Mouse (Mus musculus): ENCODE measurements around the gene Mrpl47.
"Not testable (repeated sequence)": the region's sequence is repeated elsewhere in the genome, so short reads cannot be mapped to it uniquely, and the experiment has no call there.

The Mrpl47 gene

DNA sequence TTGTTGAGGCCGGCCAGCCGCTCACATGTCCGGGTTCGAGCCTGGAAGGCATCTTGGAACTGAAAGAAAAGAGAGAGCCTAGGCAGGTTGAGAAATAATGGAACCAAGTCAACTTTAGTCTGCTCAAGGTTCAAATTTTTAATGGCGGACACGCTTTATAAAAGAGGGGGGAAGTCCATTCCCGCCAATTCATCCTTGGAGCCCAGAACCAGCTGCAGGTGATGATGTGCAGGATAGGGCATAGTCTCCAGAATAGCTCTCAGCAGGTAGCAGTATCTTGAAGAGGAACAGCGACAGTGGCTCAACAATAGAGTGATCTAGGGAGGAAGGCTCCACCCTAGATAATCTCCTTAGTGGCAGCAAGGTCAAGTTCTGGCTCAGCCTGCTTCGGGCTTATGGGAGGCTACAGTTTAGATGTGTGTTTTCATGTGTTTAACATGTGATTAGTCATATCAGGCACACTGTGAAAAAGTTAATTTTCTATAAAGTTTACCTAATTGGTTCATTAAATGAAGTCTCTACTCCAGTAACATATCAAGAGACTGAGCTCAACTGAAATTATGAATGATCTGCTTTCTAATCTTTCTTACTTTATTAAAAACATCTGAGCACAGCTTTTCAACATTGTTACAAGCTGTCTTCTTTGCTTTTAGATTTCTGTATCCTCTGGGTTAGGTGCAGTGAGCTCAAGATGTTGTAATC, 31.6 kb downstream of the Mrpl47 start, which contains the start of gene Actl6a:
Gene Actl6a (plus strand): TSS at position 652 of the 702 bp plus-strand sequence.
- not testable (repeated sequence) for DNase-seq

DNA sequence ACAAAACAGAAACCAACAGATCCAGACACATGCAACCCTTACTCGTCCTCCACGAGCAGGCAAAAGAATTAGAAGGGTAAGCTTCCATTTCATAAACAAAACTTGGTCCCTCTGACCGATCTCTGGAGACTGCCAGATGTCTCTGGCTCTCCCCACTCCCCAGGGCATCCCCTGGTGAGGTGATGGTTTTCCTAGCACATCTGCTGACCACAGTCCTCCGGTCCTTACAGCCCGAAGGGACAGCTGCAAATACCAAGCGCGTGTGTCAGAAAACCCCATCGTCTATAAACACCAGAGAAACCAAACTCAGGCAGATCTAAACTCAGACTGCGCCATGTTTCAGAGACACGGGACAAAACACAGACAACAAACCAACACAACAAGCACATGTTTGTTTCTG, 32.8 kb downstream of the Mrpl47 start:
- DNase-seq, result not testable (repeated sequence)

DNA sequence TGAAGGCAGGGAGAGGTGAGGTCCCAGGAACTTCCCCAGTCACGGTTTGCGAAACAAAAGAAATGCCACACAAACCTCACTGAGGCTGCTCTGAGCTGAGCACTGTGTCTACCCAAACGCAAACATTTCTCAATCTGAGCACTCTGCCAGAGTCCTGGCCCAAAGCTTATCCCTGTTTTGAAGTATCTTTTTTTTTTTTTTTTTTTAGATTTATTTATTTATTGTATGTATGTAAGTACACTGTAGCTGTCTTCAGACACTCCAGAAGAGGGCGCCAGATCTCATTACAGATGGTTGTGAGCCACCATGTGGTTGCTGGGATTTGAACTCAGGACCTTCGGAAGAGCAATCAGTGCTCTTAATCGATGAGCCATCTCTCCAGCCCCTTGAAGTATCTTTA, 33.4 kb downstream of the Mrpl47 start:
- DNase-seq, result not testable (repeated sequence)

DNA sequence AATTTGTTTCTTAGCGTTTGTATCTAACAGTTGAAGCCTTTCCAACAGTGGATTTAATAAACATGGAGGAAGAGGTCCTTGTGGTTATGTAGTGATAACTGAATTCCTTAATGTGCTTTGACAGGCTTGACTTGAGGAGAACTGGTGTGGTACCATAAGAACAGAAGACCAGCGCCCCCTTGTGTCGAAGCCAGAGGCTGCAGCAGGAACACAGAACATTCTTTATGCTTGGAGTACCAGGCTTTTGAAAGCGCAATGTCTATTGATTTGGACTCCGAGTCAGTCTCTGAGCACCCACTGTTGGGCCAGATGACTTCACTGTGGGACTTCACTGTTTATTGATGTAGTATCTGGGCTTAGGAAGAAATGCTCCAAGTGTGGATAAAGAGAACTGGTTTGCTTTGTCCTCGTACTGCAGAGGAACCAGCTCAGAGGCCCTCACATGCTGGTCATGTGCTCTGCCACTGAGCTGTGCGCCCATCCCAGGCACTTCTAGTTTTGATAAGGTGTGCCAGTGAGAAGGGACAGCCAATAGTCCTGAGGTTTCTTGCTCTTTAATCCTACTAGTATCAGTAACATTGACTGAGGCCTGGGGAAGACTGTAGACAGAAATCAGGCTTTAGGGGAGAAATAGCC, 39.1 kb downstream of the Mrpl47 start:
- DNase-seq, result peak; percentile 97

DNA sequence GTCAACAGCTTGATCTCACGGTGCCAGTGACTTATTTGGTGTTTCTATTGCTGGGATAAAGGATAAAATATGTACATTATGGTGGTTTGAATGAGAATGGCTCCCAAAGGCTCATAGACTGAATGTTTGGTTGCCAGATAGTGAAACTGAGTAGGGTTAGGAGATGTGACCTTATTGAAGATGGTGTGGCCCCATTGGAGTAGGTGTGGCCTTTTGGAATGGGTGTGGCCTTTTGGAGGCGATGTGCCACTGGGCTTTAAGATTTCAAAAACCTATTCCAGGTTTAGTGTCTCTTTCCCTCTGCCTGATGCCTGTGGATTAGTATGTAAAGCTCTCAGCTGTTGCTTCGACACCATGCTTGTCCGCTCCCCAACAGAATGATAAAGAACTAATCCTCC, 41.8 kb downstream of the Mrpl47 start:
- no peak for DNase-seq

DNA sequence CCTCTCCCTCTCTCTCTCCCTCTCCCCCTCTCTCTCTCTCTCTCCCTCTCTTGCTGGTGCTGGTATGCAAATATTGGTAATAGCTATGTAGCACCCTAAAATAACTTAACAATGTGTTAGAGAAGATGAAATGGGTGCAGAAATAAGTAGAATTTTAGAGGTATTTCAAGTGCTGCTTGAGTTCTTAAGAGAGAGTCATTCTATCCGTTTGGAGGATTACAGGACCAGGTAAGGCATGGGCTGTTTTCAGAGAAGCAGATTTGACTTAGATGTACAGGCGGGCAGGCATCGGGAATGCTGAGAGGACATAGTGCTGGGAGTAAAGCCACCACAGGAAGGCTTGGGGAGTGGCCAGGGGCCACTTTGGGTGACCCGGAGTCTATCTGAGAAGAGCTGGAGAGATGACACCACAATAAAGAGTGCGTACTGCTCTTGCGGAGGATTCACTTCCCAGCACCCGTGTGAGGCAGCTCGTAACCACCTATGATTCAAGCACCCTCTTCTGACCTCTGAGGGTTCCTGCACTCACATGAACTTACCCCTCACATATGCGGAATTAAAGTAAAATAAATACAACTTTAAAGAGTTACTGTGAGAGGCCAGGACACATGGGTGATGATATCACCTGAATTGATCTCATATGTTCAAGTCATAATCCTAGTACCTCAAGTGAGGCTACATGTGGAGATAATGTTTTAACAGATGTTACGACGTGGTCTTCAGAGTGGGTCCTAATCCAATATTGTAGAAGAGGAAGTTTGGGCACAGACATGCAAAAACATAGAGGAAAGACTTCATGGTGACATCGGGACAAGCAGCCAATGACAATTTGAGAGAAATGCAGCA, 42.4 kb downstream of the Mrpl47 start:
- no peak for DNase-seq

DNA sequence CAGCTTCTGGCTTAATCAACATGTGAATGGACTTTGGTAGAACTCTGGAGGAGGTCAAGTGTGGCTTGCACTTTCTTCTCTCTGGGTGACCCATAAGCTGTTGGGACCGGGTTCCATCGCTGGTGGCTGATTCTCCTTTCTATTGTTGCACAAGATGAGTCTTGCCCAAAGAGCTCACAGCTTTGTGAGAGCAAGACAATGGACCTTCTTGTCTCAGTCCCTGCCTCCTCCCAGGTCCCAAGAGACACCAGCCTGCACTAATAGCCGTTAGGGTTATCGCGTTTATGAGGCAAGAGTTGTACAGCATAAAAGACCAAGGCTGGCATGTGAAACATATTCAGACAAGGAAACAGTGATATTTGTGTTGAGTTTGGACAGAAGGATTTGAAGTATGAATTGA, 43.2 kb downstream of the Mrpl47 start:
- DNase-seq, result no peak

DNA sequence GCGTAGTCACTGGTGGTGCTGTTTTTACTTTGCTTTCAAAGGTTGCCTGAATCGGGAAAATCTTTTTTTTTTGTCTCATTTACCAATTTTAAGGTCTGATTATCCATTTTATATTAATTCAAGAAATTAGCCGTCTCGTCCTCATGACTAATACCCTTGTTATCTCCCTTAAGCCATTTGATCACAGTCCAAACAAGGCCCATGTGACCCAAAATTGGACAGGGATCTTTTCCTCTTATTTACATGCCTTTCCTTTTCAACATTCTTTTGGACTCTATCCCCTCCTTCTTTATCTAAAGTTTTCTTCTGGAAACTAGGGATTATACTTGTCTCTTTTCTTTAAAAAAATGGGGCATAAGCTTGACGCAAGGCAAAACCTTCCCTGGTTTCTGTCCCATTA, 45.6 kb downstream of the Mrpl47 start:
- DNase-seq, result no peak

DNA sequence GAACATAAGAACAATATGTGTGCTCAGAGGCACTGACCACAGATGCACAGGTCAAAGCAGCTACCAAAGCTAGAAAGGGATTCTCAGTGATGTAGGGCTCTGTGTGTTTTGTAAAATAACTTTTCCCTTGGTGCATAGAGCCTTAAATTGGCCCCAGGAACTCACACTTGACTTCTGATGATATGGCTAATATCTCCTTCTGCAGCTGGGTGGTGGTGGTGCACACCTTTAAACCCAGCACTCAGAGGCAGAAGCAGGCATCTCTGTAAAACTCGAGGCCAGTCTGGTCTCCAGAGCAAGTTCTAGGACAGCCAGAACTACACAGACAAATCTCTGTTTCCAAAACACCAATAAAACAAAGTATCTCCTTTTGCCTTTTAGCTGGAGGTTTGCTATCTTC, 46.5 kb downstream of the Mrpl47 start:
- no peak for DNase-seq

DNA sequence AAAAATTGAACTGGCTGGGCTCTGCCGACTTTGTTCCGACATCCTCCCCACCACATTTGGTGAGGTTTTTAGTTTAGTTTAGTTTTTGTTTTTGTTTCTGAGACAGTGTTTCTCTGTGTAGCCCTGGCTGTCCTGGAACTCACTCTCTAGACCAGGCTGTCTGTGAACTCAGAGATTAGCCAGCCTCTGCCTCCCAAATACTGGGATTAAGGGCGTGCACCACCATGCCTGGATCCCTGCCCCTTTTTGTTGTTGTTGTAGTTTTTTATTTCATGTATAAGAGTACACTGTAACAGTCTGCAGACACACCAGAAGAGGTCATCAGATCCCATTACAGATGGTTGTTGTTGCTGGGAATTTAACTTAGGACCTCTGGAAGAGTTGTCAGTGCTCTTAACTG, 47.4 kb downstream of the Mrpl47 start:
- no peak for DNase-seq

DNA sequence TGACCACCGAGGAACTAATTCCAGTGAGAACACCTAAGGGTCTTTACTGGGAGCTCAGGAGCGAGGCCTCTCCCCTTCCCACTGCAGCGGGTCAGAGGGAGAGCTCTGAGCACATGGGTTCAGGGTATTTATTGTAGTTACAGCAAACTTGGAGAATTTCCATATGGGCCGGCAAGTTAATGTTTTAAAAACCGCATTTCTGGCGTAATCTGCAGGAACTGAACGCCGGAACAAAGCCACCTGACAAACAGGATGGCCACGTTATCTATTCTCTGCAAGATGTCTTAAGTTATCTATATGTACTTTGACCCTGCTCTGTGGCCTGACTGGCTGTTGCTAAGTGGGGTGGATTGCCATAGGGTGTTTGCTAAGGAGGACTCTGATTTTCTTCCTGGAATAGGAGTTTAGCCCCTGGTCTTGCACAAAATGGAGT, 47.8 kb downstream of the Mrpl47 start:
- no peak for DNase-seq

DNA sequence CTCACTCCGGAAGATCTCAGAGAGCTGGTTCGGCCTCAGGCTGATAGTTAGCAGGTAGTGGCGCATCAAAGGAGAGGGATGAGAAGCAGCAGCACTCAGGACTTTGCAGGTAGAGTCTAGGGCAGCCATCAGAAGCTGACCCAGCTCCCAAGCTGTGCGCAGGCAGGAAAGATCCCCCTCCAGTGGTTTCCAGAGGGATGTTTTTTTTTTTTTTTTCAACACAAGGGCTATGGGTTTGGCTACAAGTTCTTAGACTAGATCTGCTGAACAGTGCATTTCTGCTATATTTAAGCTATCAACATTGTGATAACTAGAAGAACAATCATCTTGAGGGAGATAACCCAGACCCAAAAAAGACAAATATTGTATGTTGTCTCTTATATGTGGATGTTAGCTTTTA, 50.2 kb downstream of the Mrpl47 start:
- DNase-seq, result no peak

DNA sequence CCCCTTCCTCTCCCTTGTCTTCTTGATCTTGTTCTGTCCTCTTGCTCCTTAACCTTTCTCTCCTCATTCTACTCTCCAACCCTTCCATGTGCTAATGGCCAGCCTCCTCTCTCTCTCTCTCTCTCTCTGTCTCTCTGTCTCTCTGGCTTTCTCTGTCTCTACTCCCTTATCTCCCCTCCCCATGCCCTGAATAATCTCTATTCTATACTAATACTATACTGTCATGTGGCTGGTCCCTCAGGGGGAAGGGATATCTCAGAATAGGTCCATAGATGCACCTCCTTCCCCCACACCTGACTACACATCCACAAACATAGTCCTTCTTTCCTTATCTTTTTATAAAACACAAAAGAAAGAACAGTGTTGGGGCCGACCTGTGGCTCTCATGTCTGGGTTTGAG, 50.9 kb downstream of the Mrpl47 start:
- no peak for DNase-seq

DNA sequence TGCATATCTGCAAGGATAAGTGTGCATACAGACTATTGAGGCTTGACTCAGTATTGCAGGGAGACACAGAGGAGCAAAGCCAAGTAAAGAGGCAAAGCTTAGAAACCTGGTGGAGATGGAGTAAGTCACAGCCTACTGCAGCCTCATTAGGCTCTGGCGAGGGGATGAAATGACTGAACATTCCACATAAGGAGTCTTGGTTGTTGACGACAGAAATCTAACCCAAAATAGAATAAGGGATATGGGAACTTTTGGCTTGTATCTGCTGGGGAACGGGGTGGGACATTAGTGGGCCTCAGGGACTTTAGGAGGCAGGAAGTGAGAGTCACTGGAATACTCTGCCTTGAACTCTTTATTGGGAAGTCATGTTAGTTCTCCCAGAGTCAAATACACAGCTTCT, 52.8 kb downstream of the Mrpl47 start:
- DNase-seq, result no peak

DNA sequence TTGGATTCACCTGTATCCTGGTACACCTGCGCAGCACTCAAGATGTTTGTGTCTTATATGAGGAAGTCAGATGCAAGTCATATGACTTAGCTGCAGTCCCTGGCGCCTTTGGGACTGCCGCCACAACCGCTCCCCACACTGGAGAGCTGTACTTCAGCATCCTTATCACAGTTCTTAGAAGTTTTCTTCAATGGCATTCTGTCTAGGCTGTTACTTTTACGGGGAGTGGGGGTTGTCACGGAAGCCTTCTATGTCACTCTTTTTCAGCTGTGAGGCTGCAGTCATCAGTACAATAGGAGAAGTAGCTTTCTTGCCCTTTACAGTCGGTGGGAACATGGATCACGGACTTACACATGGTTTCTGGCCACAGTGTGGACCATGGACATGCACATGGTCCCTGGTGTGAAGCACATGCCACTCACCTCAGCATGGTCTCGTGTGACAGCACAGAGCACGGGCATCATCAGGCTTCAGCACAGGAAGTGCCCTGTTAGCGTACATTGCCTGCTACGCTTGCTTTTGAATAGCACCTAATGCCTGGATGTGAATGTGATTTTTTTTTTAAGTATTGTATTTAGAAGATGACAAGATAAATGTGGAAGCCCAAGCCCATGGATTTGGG, 54.4 kb downstream of the Mrpl47 start:
- no peak for DNase-seq

DNA sequence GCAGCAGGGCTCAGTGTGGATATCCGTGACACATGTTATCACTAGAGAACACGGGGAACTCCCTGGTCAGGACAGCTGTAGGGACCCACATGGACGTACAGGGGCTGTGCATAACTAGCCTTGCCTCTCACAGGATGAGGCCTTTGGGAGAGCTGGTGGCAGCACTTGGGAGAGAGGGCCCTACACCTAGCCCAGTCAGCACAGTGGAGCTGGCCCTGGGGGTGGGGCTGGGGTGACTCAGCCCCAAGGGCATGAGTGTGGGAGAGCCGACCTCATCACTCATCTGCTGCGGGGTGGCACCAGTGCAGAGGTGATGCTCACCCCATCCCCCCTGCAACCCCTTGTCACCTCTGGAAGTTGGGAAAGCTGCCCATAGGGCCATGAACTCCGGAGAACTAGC, 61.0 kb downstream of the Mrpl47 start:
- no peak for DNase-seq

Data from lung, postnatal 36 days (tissue).